Mouse (Mus musculus) spleen, adult 2 months (tissue): Measurements from ENCODE around the gene Zbtb12.

Source experiments
- CTCF ChIP-seq: fragments of 200-500 bp; IDR thresholded peaks from 2 replicates; pipeline ENCODE4 v1.5.1; 2011; ENCODE audit warnings: mild to moderate bottlenecking, inconsistent platforms; ENCODE audit not compliant: insufficient read depth, insufficient read length, insufficient replicate concordance; ENCODE audit errors: extremely low read depth
- POLR2A ChIP-seq: fragments of 200-500 bp; IDR thresholded peaks from 2 replicates; pipeline ENCODE4 v1.6.1; 2011; ENCODE audit warnings: low read depth, low read length, inconsistent platforms

DNA sequence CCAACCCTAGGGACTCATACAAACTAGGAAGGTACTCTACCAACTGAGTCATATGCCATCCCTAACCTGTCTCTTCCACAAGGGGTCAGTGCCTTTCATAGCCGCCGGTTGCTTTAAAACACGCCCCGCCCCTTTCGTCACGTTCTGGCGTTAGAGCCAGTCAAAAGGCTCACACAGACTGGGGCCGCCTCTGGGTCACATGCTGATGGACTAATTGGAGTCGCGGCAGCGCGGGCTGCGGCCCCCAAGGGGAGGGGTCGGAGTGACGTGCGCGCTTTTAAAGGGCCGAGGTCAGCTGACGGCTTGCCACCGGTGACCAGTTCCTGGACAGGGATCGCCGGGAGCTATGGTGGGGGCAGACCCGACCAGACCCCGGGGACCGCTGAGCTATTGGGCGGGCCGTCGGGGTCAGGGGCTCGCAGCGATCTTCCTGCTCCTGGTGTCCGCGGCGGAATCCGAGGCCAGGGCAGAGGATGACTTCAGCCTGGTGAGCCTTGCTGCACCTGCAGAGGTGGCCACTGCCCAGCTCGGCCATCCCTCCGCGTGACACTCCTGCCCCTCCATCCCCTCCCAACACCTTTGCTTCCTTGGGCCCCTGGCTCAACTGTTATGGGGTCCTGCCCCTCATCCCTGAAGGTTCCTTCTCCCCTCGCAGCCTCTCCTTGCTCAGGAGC lies 51.9 kb downstream of the Zbtb12 start, which contains the start of gene Neu1:
- peak; percentile 52; the same call in 1 of the 2 replicates for TF ChIP-seq CTCF
- TF ChIP-seq POLR2A = peak; percentile 35; the same call in 1 of the 2 replicates
